Mouse (Mus musculus) kidney, adult 2 months (tissue): ENCODE measurements around the gene Rpl3.

Experiments used
- CTCF ChIP-seq: fragments of 200-500 bp; conservative IDR thresholded peaks from 2 replicates; pipeline ENCODE4 v1.5.1; 2011; ENCODE audit warnings: low read depth, mild to moderate bottlenecking, control low read depth, low read length, moderate library complexity, mixed read lengths; ENCODE audit not compliant: insufficient read depth, insufficient read length
- POLR2A ChIP-seq: fragments of 200-500 bp; IDR thresholded peaks from one replicate; pipeline ENCODE4 v1.6.1; 2011; ENCODE audit warnings: low read depth, low read length, control low read depth

- TF ChIP-seq POLR2A (no peak), CTCF (no peak)
These were observed 24.5 kb upstream of the Rpl3 start for GRCm38 (mm10) chr15:80115866-80116794.
